Mouse (Mus musculus) testis, postnatal 10 days (tissue): ENCODE measurements around the gene 4930503B20Rik.

Experiments
- DNase-seq: peaks from one replicate; pipeline ENCODE4 v3.0.0; 2021; ENCODE audit warnings: low spot score

4930503B20Rik gene

GRCm38 (mm10) chr3:146651217-146651616 lies at the start of gene 4930503B20Rik:
TSS of gene 4930503B20Rik (minus strand) at chr3:146651317.
- DNase-seq, result no peak

DNA sequence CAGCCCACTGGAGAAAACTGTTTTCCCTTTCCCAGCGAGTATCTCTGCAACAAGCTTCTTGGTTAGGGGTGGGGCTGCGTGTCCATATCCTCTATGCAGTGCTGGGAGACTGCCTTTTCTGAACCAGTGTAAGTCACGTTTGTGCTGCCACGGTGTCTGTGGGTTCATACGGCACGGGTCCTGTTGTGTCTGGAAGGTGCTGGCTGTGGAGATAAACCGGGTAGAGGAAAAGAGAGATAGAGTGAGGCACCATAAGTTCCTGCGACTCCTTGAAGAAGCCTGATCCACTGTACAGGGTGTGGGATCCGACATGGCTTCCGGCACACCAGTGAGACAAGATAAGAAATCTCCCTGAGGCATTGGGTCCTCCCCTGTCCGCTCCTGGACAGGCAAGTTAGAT lies 48.9 kb upstream of the 4930503B20Rik start:
- no peak for DNase-seq

DNA sequence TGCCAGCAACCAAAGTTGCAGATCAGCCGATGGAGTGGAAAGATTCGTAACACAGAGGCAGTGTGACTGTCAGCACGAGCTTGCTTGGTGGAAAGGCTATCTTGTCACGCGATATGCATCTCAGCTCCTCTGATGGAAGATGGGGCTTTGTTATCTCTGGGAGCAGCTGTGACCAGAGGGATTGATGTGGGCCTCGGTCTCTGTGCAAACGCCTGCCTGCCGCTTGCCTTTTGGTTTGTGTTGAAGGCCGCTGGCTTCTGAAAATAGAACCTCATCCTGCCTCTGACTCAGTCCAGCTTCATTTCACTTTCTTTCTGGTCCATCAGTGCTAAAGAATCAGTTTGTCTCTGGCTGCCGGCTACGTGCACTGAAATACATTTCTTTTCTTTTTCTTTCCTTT lies 47.9 kb upstream of the 4930503B20Rik start:
- no peak for DNase-seq

- DNase-seq, result no peak
Observed at GRCm38 (mm10) chr3:146692547-146692946, 41.4 kb upstream of the 4930503B20Rik start.

- DNase-seq, result no peak
Observed at GRCm38 (mm10) chr3:146687121-146687725, 36.1 kb upstream of the 4930503B20Rik start.

DNA sequence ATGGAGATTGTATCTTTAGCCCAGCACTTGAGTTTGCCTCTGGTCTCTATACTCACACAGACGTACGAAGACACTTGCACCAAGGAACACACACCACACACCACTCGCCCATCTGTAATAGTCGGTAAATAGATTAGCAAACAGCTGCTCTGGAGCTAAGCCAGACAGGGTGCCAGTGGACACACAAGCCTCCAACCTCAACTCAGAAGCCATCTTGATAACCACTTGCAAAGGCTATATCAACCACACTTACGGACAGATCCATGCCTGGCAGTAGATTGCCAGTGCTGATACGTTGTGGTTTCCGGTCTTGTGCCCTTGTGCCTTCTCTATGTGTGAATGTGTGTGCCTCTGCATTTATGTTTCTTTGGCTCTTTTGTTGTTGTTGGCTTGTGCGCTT lies 35.3 kb upstream of the 4930503B20Rik start:
- no peak for DNase-seq

- peak; percentile 80 for DNase-seq
Observed at GRCm38 (mm10) chr3:146684811-146685675, 33.9 kb upstream of the 4930503B20Rik start, which contains the start of gene Samd13. TSS of gene Samd13 (minus strand) at chr3:146685592.

DNA sequence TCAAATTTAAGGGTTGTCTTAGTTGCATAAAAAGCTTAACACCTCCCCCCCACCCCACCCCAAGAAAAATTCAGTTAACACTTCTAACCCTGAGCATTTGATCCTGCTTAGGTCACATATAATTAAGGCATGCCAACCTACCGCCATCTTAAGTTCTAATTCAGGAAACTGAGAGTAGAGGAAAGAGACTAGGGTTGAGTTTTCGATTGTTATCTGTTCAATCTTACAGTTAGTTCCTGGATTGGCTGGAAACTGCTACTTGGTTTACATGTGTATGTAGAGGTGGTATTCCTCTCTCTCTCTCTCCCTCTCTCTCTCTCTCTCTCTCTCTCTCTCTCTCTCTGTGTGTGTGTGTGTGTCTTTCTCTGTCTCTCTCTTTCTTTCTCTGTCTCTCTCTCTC lies 32.0 kb upstream of the 4930503B20Rik start:
- no peak for DNase-seq

GRCm38 (mm10) chr3:146682140-146682651 lies 31.1 kb upstream of the 4930503B20Rik start:
- peak; percentile 78 for DNase-seq

- no peak for DNase-seq
Observed at GRCm38 (mm10) chr3:146681696-146682095, 30.6 kb upstream of the 4930503B20Rik start.

- DNase-seq, result no peak
Observed at GRCm38 (mm10) chr3:146680625-146681024, 29.5 kb upstream of the 4930503B20Rik start.

GRCm38 (mm10) chr3:146679646-146680045 lies 28.5 kb upstream of the 4930503B20Rik start:
- DNase-seq, result peak; percentile 48

GRCm38 (mm10) chr3:146676193-146676592 lies 25.1 kb upstream of the 4930503B20Rik start:
- DNase-seq, result no peak

- DNase-seq, result no peak
Observed at GRCm38 (mm10) chr3:146675101-146675500, 24.0 kb upstream of the 4930503B20Rik start.

DNA sequence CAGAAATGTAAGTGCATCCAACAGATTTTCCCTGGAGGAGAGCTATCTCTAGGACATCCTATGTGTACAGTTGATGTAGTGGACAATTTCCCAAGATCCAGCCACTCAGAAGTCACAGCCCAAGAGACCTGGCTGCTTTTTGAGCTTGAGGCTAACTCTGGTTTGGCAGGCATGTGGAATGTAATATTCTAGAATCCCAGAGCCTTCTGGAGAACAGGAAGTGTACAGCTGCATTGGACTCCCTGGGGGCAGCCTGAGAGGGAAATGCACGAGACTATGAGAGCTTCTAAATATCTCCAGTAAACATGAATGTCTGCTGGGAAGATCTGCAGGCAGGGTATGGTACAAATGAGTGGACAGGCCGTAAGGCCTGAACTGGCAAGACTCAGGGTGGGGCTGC lies 20.0 kb upstream of the 4930503B20Rik start:
- no peak for DNase-seq

GRCm38 (mm10) chr3:146661907-146662306 lies 10.8 kb upstream of the 4930503B20Rik start:
- DNase-seq, result no peak

DNA sequence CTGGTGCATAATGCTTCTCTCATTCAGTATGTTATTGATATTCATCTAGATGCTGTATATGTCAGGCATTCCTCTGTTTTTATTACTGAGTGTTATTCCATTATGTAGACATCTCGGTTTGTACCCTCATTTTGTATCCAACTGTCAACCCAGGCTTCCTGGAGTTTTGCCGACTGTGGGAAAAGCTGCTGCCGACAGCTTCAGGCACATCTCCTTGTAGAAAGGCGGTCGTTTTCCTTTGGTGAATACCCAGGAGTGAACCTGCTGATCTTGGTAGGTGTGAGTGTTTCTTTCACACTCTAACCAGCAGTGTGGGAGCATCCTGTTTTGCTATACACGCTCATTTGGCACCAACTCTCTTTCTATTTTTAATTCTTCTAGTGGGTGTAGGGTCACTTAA lies 9.9 kb upstream of the 4930503B20Rik start:
- DNase-seq, result no peak

GRCm38 (mm10) chr3:146659321-146659720 lies 8.2 kb upstream of the 4930503B20Rik start:
- DNase-seq, result no peak

- no peak for DNase-seq
Observed at GRCm38 (mm10) chr3:146658061-146658639, 7.0 kb upstream of the 4930503B20Rik start.

DNA sequence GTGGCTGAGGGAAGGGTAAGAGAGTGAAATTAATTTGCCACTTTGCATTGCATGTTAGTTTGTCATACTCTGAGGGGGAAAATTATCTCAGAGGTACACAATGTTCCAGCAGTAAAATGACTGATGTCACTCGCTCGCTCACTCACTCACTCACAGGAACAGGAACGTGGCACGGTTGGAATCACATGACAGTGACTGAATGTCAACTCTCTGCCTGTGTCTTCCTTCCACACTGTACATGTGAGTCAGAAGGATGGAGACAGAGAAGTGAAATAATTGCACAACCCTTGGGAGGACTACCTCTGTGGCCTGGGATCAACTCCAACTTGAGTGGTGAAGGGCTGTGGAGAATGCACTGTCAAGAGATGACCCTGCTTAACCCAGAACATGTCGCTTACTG lies 6.3 kb upstream of the 4930503B20Rik start:
- DNase-seq, result no peak

DNA sequence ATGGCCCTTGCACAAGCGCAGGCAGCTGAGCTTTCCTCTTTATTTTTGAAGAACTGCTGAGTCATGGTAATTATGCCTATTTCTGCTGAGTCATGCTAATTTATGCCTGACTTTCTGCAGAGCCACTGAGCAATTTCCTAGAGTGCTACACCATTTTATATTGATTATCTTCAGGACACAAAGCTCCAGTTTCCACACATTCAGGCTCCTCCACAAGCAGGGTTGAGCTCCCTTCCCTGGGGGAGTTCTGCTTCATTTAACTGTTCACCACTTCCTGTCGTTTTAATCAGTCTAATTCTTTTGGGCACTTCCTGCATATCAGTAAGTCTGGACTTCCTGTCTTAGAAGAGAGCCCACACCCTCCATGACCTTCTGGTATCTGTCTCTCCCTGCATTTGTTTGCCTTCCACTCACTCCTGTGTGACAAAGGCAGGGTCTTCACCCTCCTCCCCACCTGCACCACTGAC lies 4.0 kb upstream of the 4930503B20Rik start:
- DNase-seq, result no peak

DNA sequence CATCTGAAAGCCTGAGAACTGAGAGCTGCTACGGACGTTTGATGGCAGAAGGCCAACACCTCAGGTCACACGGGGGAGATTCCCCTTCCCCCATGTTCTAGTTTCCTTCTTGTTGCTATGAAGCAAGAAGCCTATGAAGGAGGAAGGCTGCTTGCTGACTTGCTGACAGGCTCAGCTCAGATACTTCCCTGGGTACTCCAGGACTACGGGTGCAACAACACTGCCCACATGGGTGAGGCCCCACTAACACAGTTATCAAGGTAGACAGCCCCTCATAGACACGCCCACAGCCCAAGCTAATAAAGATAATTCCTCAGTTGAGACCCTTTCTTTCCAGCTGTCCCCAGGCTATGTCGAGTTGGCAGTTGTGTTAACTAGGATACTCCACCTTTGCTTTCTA lies 2.6 kb upstream of the 4930503B20Rik start:
- no peak for DNase-seq

DNA sequence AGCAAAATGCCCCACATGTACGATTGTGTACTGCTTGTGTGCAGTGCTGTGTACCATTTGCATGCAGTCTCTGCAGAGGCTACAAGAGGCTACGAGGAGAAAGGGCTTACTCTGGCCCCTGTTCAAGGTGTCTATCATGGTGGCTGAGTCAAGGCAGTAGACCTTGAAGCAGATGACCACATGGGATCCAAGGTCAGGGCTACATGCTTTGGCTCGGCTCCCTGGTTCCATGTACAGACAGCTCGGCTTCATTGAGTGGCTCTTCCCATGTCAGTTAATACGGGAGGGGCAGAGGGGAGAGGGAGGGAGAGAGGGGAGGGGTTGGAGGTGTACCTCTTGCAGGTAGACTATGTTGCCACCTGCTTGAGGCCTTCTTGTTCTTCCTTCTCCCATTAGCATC lies 1.3 kb upstream of the 4930503B20Rik start:
- DNase-seq, result no peak
